Mouse (Mus musculus): Measurements from ENCODE around the gene Cnih1. TPM values are rescaled to one million over a fixed set of nuclear protein-coding genes. Genes with fewer than 3 reads are reported as not detected.

The Cnih1 gene
- polyA plus RNA-seq, 1 experiment from 2014 or later = 170 TPM

GRCm38 (mm10) chr14:46790303-46790702, 2.1 kb upstream of the Cnih1 start:
- no peaks in the 10 kb centered on the region for H3K9me3 ChIP-seq (replicated peaks; ENCODE audit: low read length)
- no peak for ATAC-seq (replicated peaks; ENCODE audit: low FRiP score, low read depth)
- H3K4me3 ChIP-seq (replicated peaks; ENCODE audit: low read depth, low read length) = no peak overlapping the region
- peak; percentile 55 for TF ChIP-seq CTCF (IDR thresholded peaks at IDR 0.05; ENCODE audit: low read depth)
- peaks cover 7% of the 10 kb centered on the region for H3K4me1 ChIP-seq (replicated peaks; ENCODE audit: insufficient read depth, low read length)
- WGBS = 80% methylated on average over 4 of the region's 4 CpGs
- H3K4me2 ChIP-seq (ENCODE audit: low read length) = no peak overlapping the region
- H3K27ac ChIP-seq = no peak overlapping the region
- H3K27me3 ChIP-seq (ENCODE audit: insufficient read depth, low read length) = no peaks in the 10 kb centered on the region
- no peaks in the 10 kb centered on the region for H3K36me3 ChIP-seq (ENCODE audit: insufficient read depth, low read length)
- peak; percentile 31 for DNase-seq (ENCODE audit: low spot score)
- no peak overlapping the region for H3K9ac ChIP-seq (ENCODE audit: low read depth, low read length)

GRCm38 (mm10) chr14:46788505-46788901, 292 bp upstream of the Cnih1 start:
- H3K9ac ChIP-seq (ENCODE audit: low read depth, low read length) = no peak overlapping the region
- no peaks in the 10 kb centered on the region for H3K9me3 ChIP-seq (replicated peaks; ENCODE audit: low read length)
- no peak for TF ChIP-seq CTCF (IDR thresholded peaks at IDR 0.05; ENCODE audit: low read depth)
- H3K36me3 ChIP-seq (ENCODE audit: insufficient read depth, low read length) = peaks cover 3% of the 10 kb centered on the region; the same call in 1 of the 2 replicates
- peaks cover 7% of the 10 kb centered on the region for H3K4me1 ChIP-seq (replicated peaks; ENCODE audit: insufficient read depth, low read length)
- peak overlapping the region; percentile 88; the same call in 1 of the 2 replicates for H3K4me3 ChIP-seq (replicated peaks; ENCODE audit: low read depth, low read length)
- peak overlapping the region; percentile 71 for H3K4me2 ChIP-seq (ENCODE audit: low read length)
- ATAC-seq (replicated peaks; ENCODE audit: low FRiP score, low read depth) (no peak), DNase-seq (ENCODE audit: low spot score) (peak; percentile 14)
- H3K27me3 ChIP-seq (ENCODE audit: insufficient read depth, low read length) = no peaks in the 10 kb centered on the region
- 18% methylated on average over 8 of the region's 8 CpGs for WGBS
- H3K27ac ChIP-seq = peak overlapping the region; percentile 48; the same call in 1 of the 2 replicates

- Histone ChIP-seq H3K4me2 (ENCODE audit: low read length) (peak overlapping the region; percentile 71), H3K4me3 (replicated peaks; ENCODE audit: low read depth, low read length) (peak overlapping the region; percentile 88), H3K9me3 (replicated peaks; ENCODE audit: low read length) (no peaks in the 10 kb centered on the region), H3K9ac (ENCODE audit: low read depth, low read length) (peak overlapping the region; percentile 89), H3K4me1 (replicated peaks; ENCODE audit: insufficient read depth, low read length) (peaks cover 7% of the 10 kb centered on the region), H3K36me3 (ENCODE audit: insufficient read depth, low read length) (peaks cover 3% of the 10 kb centered on the region; the same call in 1 of the 2 replicates), H3K27me3 (ENCODE audit: insufficient read depth, low read length) (no peaks in the 10 kb centered on the region), H3K27ac (peak overlapping the region; percentile 91)
- no peak for DNase-seq (ENCODE audit: low spot score)
- under 1% methylated on average over 11 of the region's 11 CpGs for whole genome bisulfite sequencing
- no peak for ATAC-seq (replicated peaks; ENCODE audit: low FRiP score, low read depth)
- no peak for TF ChIP-seq CTCF (IDR thresholded peaks at IDR 0.05; ENCODE audit: low read depth)
Observed at GRCm38 (mm10) chr14:46787454-46787786, 791 bp downstream of the Cnih1 start.

DNA sequence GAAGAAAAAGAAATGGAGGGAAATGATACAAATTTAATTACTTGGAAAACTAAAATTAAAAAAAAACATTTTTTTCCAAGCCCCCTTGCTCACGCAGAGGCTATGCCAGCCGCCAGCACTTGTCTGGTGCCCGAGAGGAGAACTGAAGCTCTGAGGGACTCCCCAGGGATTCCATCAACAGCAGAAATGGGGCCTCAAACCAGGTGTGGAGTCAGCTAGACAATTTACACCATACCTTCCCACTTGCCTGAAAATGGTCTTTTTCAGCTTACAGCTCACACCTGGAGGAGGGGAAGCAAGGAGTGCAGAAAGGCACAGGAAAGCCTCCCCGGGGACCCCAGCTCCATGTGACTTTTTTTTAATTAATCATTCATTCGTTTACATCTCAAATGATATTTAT, 3.0 kb downstream of the Cnih1 start:
- ATAC-seq (replicated peaks; ENCODE audit: low FRiP score, low read depth) = no peak
- Histone ChIP-seq H3K4me1 (replicated peaks; ENCODE audit: insufficient read depth, low read length) (peaks cover 7% of the 10 kb centered on the region), H3K9ac (ENCODE audit: low read depth, low read length) (no peak overlapping the region), H3K4me2 (ENCODE audit: low read length) (no peak overlapping the region), H3K36me3 (ENCODE audit: insufficient read depth, low read length) (peaks cover 3% of the 10 kb centered on the region; the same call in 1 of the 2 replicates), H3K4me3 (replicated peaks; ENCODE audit: low read depth, low read length) (no peak overlapping the region), H3K9me3 (replicated peaks; ENCODE audit: low read length) (no peaks in the 10 kb centered on the region), H3K27me3 (ENCODE audit: insufficient read depth, low read length) (no peaks in the 10 kb centered on the region), H3K27ac (no peak overlapping the region)
- WGBS = 88% methylated on average over 5 of the region's 5 CpGs
- DNase-seq (ENCODE audit: low spot score) = no peak
- no peak for TF ChIP-seq CTCF (IDR thresholded peaks at IDR 0.05; ENCODE audit: low read depth)

- Histone ChIP-seq H3K27ac (no peak overlapping the region), H3K4me2 (ENCODE audit: low read length) (no peak overlapping the region), H3K9me3 (replicated peaks; ENCODE audit: low read length) (peaks cover 9% of the 10 kb centered on the region), H3K4me1 (replicated peaks; ENCODE audit: insufficient read depth, low read length) (peaks cover 7% of the 10 kb centered on the region), H3K36me3 (ENCODE audit: insufficient read depth, low read length) (peaks cover 19% of the 10 kb centered on the region), H3K27me3 (ENCODE audit: insufficient read depth, low read length) (no peaks in the 10 kb centered on the region), H3K9ac (ENCODE audit: low read depth, low read length) (no peak overlapping the region), H3K4me3 (replicated peaks; ENCODE audit: low read depth, low read length) (no peak overlapping the region)
- ATAC-seq (replicated peaks; ENCODE audit: low FRiP score, low read depth) (no peak), DNase-seq (ENCODE audit: low spot score) (no peak)
- WGBS = 82% methylated on average over 10 of the region's 10 CpGs
- no peak for TF ChIP-seq CTCF (IDR thresholded peaks at IDR 0.05; ENCODE audit: low read depth)
Observed at GRCm38 (mm10) chr14:46783327-46783926, 4.8 kb downstream of the Cnih1 start.

DNA sequence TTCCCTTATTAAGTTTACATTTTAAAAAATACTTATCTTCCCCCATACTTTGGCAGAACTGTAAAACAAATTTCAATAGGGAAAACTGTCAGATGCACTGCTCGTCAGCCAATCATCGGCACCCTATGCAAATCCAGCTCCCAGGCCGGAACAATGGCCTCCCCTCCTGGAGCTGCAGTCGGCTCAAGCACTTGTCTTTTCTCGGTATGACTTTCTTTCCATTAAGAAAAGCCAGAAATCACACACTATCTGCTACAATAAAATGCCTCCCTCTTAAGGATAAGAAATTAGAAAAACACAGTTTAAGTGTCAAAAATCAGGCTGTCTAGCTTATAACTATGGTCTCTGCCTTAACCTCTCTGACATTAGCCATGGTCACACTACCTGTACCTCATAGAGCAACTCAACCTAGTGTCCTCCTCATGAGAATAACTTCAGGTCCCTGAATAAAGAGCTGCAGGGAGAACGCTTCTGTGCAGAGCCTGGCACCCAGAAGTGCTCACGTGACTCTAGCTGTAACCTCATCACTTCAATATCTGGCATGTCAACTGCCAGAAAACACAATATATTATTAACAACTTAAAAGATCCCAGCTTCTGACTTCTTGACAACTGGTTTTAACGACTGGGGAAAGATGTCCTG, 5.9 kb downstream of the Cnih1 start:
- TF ChIP-seq CTCF (IDR thresholded peaks at IDR 0.05; ENCODE audit: low read depth) = no peak
- ATAC-seq (replicated peaks; ENCODE audit: low FRiP score, low read depth) (no peak), DNase-seq (ENCODE audit: low spot score) (no peak)
- peaks cover 30% of the 10 kb centered on the region for H3K36me3 ChIP-seq (ENCODE audit: insufficient read depth, low read length)
- H3K4me3 ChIP-seq (replicated peaks; ENCODE audit: low read depth, low read length) = no peak overlapping the region
- no peaks in the 10 kb centered on the region for H3K27me3 ChIP-seq (ENCODE audit: insufficient read depth, low read length)
- no peak overlapping the region for H3K27ac ChIP-seq
- H3K9ac ChIP-seq (ENCODE audit: low read depth, low read length) = no peak overlapping the region
- no peak overlapping the region for H3K4me2 ChIP-seq (ENCODE audit: low read length)
- H3K9me3 ChIP-seq (replicated peaks; ENCODE audit: low read length) = peaks cover 9% of the 10 kb centered on the region
- peaks cover 6% of the 10 kb centered on the region for H3K4me1 ChIP-seq (replicated peaks; ENCODE audit: insufficient read depth, low read length)
- 85% methylated on average over 8 of the region's 8 CpGs for WGBS
